Mouse (Mus musculus): ENCODE measurements around the gene Tspan15. TPM values are rescaled to one million over a fixed set of nuclear protein-coding genes. Genes with fewer than 3 reads are reported as not detected.
A peak's percentile ranks its signal among the peaks of the same experiment; 100 is the strongest.

The Tspan15 gene
- polyA plus RNA-seq, 1 experiment from 2014 or later: 22.3 TPM

GRCm38 (mm10) chr10:62181701-62182100, 49.4 kb downstream of the Tspan15 start:
- DNase-seq (ENCODE audit: low spot score): no peak
- peaks cover 20% of the 10 kb centered on the region for H3K27me3 ChIP-seq (replicated peaks; ENCODE audit: low read depth, poor library complexity, severe bottlenecking)

DNA sequence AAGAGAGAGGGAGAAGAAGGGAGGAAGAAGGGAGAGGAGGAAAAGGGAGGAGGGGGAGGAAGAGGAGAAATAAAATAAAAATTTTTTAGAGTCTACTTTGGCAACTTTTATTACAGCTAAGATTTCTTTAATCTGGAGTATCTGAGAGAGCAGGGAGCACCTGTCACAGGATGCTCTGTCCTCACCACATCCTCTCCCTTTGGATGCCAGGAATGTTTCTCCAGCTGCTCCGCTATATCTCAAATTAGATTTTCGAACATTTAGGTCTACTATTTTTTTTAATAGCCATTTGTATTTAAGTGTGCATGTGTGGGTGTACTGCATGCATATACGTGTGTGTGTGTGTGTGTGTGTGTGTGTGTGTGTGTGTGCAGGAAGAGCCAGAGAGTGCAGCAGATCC, 51.1 kb downstream of the Tspan15 start:
- H3K4me1 ChIP-seq: peaks cover 12% of the 10 kb centered on the region
- H3K9me3 ChIP-seq: no peaks in the 10 kb centered on the region
- DNase-seq (ENCODE audit: low spot score): no peak
- H3K36me3 ChIP-seq (replicated peaks): no peaks in the 10 kb centered on the region
- peaks cover 36% of the 10 kb centered on the region for H3K27me3 ChIP-seq (replicated peaks; ENCODE audit: low read depth, poor library complexity, severe bottlenecking)
- no peak overlapping the region for H3K27ac ChIP-seq (replicated peaks)
- 91% methylated on average over 3 of the region's 3 CpGs for WGBS
- H3K4me3 ChIP-seq: no peak overlapping the region

More at GRCm38 (mm10) chr10:62181701-62182100, 49.4 kb downstream of the Tspan15 start:
- no peaks in the 10 kb centered on the region for H3K9me3 ChIP-seq
- 43% methylated on average over 3 of the region's 3 CpGs for WGBS
- peaks cover 7% of the 10 kb centered on the region for H3K4me1 ChIP-seq
- no peaks in the 10 kb centered on the region for H3K36me3 ChIP-seq (replicated peaks)
- no peak overlapping the region for H3K4me3 ChIP-seq
- H3K27ac ChIP-seq (replicated peaks): no peak overlapping the region

GRCm38 (mm10) chr10:62174533-62175313, 56.3 kb downstream of the Tspan15 start:
- H3K4me1 ChIP-seq: peaks cover 35% of the 10 kb centered on the region
- no peaks in the 10 kb centered on the region for H3K36me3 ChIP-seq (replicated peaks)
- no peak overlapping the region for H3K4me3 ChIP-seq
- peak; percentile 51 for DNase-seq (ENCODE audit: low spot score)
- WGBS: 33% methylated on average over 15 of the region's 15 CpGs
- peaks cover 40% of the 10 kb centered on the region for H3K27me3 ChIP-seq (replicated peaks; ENCODE audit: low read depth, poor library complexity, severe bottlenecking)
- H3K27ac ChIP-seq (replicated peaks): peak overlapping the region; percentile 75
- H3K9me3 ChIP-seq: no peaks in the 10 kb centered on the region

- Histone ChIP-seq H3K4me1 (peaks cover 35% of the 10 kb centered on the region), H3K36me3 (replicated peaks) (no peaks in the 10 kb centered on the region), H3K27me3 (replicated peaks; ENCODE audit: low read depth, poor library complexity, severe bottlenecking) (peaks cover 40% of the 10 kb centered on the region), H3K27ac (replicated peaks) (peak overlapping the region; percentile 75), H3K4me3 (no peak overlapping the region), H3K9me3 (no peaks in the 10 kb centered on the region)
- DNase-seq (ENCODE audit: low spot score): no peak
- WGBS: 21% methylated on average over 9 of the region's 9 CpGs
These were observed 57.1 kb downstream of the Tspan15 start for GRCm38 (mm10) chr10:62173941-62174448.

DNA sequence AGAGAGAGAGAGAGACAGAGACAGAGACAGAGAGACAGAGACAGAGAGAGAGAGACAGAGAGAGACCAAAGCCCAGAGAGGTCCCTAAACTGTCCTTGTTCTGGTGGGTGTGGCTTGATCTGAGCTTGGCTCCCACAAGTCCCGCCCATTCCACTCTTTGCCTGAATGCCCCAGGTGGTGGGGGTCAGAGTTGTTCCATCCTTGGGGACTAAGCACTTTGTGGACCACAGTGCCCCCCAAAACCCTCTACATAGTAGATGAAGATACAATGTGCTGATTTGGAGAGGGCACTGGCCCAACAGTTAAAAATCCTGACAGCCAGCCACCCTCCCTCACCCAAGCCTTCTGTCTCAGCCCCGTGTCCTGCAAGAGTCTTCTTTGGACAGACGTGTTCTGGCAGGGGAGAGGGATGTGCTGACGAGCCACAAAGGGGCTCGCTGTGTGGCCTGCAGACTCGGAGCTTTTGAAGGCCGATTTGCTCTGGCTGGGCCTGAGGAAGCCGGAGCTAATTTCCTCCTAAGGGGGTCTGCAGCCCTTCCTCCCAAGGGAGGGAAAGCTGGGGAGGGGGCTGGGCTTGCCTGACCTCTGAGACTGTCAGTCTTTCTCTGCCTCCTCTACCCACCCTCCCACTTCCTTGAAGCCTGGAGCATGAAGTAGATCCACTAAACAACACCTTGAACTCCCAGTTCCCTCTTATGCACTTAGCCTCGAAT, 58.1 kb downstream of the Tspan15 start:
- peak overlapping the region; percentile 33 for H3K4me3 ChIP-seq
- no peaks in the 10 kb centered on the region for H3K36me3 ChIP-seq (replicated peaks)
- DNase-seq (ENCODE audit: low spot score): peak; percentile 67
- peak overlapping the region; percentile 78 for H3K27ac ChIP-seq (replicated peaks)
- H3K9me3 ChIP-seq: no peaks in the 10 kb centered on the region
- WGBS: 3% methylated on average over 9 of the region's 9 CpGs
- H3K27me3 ChIP-seq (replicated peaks; ENCODE audit: low read depth, poor library complexity, severe bottlenecking): peaks cover 40% of the 10 kb centered on the region
- H3K4me1 ChIP-seq: peaks cover 35% of the 10 kb centered on the region

DNA sequence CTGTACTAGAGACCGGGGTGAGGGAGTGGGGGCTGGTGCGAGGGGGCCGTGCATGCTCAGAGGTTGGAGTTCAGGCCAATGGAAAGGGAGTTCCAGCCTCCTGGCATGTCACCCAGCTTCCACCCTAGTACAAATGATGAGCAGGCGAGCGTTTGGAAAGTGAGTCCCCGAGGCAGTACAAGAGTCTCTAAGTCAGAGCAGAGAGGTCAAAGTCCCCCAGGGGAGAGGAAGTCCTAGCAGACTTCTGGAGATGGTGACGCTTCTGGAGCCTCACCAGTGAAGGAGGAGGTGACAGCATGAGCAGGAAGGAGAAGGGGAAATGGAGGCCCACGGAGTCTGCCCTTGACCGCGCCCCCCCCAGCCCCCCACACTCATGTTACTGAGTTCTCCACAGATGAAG, 68.6 kb downstream of the Tspan15 start:
- H3K27ac ChIP-seq (replicated peaks): 0 out of 2 replicates have a peak overlapping the region, but pooled peaks have one; percentile 6
- no peaks in the 10 kb centered on the region for H3K9me3 ChIP-seq
- peaks cover 14% of the 10 kb centered on the region for H3K4me1 ChIP-seq
- no peak for DNase-seq (ENCODE audit: low spot score)
- 48% methylated on average over 10 of the region's 10 CpGs for WGBS
- no peaks in the 10 kb centered on the region for H3K36me3 ChIP-seq (replicated peaks)
- no peaks in the 10 kb centered on the region; the same call in 1 of the 2 replicates for H3K27me3 ChIP-seq (replicated peaks; ENCODE audit: low read depth, poor library complexity, severe bottlenecking)
- no peak overlapping the region for H3K4me3 ChIP-seq

- WGBS: 39% methylated on average over 7 of the region's 7 CpGs
- H3K27me3 ChIP-seq (replicated peaks; ENCODE audit: low read depth, poor library complexity, severe bottlenecking): peaks cover 45% of the 10 kb centered on the region
- no peak for DNase-seq (ENCODE audit: low spot score)
- 0 out of 2 replicates have a peak, but pooled peaks cover 2% of the 10 kb centered on the region for H3K9me3 ChIP-seq
- H3K36me3 ChIP-seq (replicated peaks): no peaks in the 10 kb centered on the region
- peaks cover 12% of the 10 kb centered on the region for H3K4me1 ChIP-seq
- H3K4me3 ChIP-seq: no peak overlapping the region
- H3K27ac ChIP-seq (replicated peaks): no peak overlapping the region
These were observed 81.1 kb downstream of the Tspan15 start for GRCm38 (mm10) chr10:62149929-62150328.

GRCm38 (mm10) chr10:62147466-62148248, 83.4 kb downstream of the Tspan15 start:
- no peak overlapping the region for H3K27ac ChIP-seq (replicated peaks)
- WGBS: 54% methylated on average over 12 of the region's 12 CpGs
- peaks cover 12% of the 10 kb centered on the region for H3K4me1 ChIP-seq
- no peak for DNase-seq (ENCODE audit: low spot score)
- H3K27me3 ChIP-seq (replicated peaks; ENCODE audit: low read depth, poor library complexity, severe bottlenecking): peaks cover 56% of the 10 kb centered on the region
- no peak overlapping the region for H3K4me3 ChIP-seq
- no peaks in the 10 kb centered on the region for H3K36me3 ChIP-seq (replicated peaks)
- no peaks in the 10 kb centered on the region for H3K9me3 ChIP-seq

DNA sequence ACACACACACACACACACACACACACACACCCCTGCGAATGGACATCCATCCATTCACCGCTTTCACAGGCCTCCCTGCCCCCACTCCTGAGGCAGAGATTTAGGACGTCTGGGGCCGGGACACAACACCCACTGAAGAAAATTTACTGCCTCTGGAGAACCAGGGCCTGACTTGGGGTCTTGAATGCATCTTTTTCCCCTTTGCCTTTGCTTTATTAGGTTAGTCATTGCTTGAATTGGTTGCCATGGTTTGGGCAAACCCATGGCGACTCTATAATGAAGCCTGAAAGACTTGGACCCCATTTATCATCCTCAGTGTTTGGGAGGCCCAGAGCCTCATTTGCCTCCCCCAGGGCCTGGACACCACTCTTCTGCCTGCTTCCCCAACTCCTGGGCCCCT, 85.1 kb downstream of the Tspan15 start:
- WGBS: 80% methylated on average over 5 of the region's 5 CpGs
- Histone ChIP-seq H3K9me3 (no peaks in the 10 kb centered on the region), H3K27ac (replicated peaks) (no peak overlapping the region), H3K36me3 (replicated peaks) (no peaks in the 10 kb centered on the region), H3K27me3 (replicated peaks; ENCODE audit: low read depth, poor library complexity, severe bottlenecking) (peaks cover 54% of the 10 kb centered on the region), H3K4me1 (peaks cover 12% of the 10 kb centered on the region), H3K4me3 (no peak overlapping the region)
- DNase-seq (ENCODE audit: low spot score): no peak

GRCm38 (mm10) chr10:62143820-62144219, 87.2 kb downstream of the Tspan15 start, which contains the start of gene Fam241b:
Fam241b (minus strand) TSS chr10:62143920.
- H3K27ac ChIP-seq (replicated peaks): no peak within 1 kb of the TSS
- peaks cover 35% of the 10 kb centered on the region for H3K27me3 ChIP-seq (replicated peaks; ENCODE audit: low read depth, poor library complexity, severe bottlenecking)
- no peak for DNase-seq (ENCODE audit: low spot score)

DNA sequence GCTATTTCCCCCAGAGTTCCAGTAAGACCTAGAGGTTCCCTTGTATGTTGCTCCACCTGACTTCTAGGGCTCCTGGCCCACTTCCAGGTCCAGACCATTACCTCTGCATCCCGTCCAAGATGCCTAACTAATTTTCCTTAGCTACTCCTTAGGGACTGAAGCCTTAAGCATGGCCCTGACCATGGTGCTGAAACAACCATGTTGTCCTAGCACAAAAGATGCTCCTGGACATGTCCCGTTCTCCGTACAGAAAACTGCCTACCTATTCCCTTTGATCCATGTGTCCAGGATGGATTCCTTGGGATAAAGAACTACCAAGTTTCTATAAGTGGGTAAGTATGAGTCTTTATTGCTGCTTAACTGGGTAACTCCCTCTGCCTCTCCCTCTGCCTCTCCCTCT, 93.0 kb downstream of the Tspan15 start:
- Histone ChIP-seq H3K27me3 (replicated peaks; ENCODE audit: low read depth, poor library complexity, severe bottlenecking) (peaks cover 60% of the 10 kb centered on the region), H3K4me1 (peaks cover 25% of the 10 kb centered on the region), H3K27ac (replicated peaks) (no peak overlapping the region), H3K4me3 (no peak overlapping the region), H3K36me3 (replicated peaks) (no peaks in the 10 kb centered on the region), H3K9me3 (no peaks in the 10 kb centered on the region)
- peak; percentile 53 for DNase-seq (ENCODE audit: low spot score)
- WGBS: 21% methylated on average over 3 of the region's 3 CpGs

More at GRCm38 (mm10) chr10:62143820-62144219, 87.2 kb downstream of the Tspan15 start, which contains the start of gene Fam241b:
- no peak within 1 kb of the TSS for H3K4me3 ChIP-seq
- 69% methylated on average over 8 of the region's 8 CpGs for WGBS
- H3K4me1 ChIP-seq: peaks cover 4% of the 10 kb centered on the region; the same call in 1 of the 2 replicates
- H3K9me3 ChIP-seq: no peaks in the 10 kb centered on the region
- H3K36me3 ChIP-seq (replicated peaks): no peaks in the 10 kb centered on the region

DNA sequence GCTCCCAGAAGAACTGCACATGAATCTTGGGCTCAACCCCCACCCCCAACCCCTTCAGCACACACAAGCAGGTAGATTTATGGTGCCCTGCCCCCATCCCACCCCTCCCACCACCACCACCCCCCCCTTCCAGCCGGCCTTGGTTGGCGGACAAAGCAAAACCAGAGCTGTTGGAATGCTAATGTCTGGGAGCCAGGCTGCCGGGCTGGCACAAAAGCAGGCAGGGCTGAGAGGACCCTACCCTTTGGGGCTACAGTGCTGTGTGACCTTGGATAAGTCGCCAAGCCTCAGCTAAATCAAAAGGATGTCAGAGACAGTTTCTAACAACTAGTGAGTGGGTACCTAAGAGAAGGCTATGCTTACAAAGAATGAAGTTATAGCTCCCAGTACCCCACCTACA, 93.9 kb downstream of the Tspan15 start:
- H3K4me1 ChIP-seq: peaks cover 34% of the 10 kb centered on the region
- peaks cover 69% of the 10 kb centered on the region for H3K27me3 ChIP-seq (replicated peaks; ENCODE audit: low read depth, poor library complexity, severe bottlenecking)
- DNase-seq (ENCODE audit: low spot score): no peak
- 7% methylated on average over 4 of the region's 4 CpGs for WGBS
- no peaks in the 10 kb centered on the region for H3K9me3 ChIP-seq
- H3K36me3 ChIP-seq (replicated peaks): no peaks in the 10 kb centered on the region
- H3K27ac ChIP-seq (replicated peaks): no peak overlapping the region
- H3K4me3 ChIP-seq: no peak overlapping the region
